Mouse (Mus musculus) cortical plate, adult 2 months (tissue): ENCODE measurements at regions not wholly inside any gene's neighbourhood (a gene's known extent, or its start where the extent isn't known, plus 50 kb on each side); places are given as distances from the start of the nearest gene placed in this dataset.

Experiments used
- CTCF ChIP-seq: fragments of 200-500 bp; IDR thresholded peaks from 2 replicates; pipeline ENCODE4 v1.5.1; 2011; ENCODE audit warnings: mild to moderate bottlenecking, control low read depth, low read length; ENCODE audit not compliant: insufficient read depth; ENCODE audit errors: extremely low read depth
- POLR2A ChIP-seq: fragments of 200-500 bp; IDR thresholded peaks from 2 replicates; pipeline ENCODE4 v1.6.1; 2011; ENCODE audit warnings: mild to moderate bottlenecking, low read length, control low read depth; ENCODE audit not compliant: insufficient read depth; ENCODE audit errors: extremely low read depth

DNA sequence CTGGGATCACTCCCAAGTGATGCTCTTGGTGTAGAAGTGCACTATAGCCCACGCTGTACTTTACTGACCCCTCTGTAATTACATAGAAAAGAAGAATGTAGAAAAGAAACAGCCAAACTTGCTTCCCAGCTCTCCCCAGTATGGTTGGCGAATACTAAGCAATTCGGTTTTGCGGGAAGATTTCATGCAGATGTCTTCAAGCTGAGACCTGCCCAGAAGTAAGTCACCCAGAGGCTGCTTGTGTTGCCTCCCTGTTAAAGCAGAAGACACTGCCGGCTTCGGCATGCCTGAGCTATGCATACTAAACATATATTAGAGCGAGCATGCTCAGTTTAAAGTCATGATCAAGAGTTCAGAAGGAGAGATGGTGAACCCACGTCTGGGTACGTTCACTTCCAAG, 124.0 kb upstream of the Xylt1 start:
- TF ChIP-seq POLR2A (no peak), CTCF (no peak)
